Mouse (Mus musculus) heart, embryonic 14.5 days (tissue): Measurements from ENCODE around the gene Gse1. TPM values are rescaled to one million over a fixed set of nuclear protein-coding genes. Genes with fewer than 3 reads are reported as not detected.

ENCODE experiments used
- ATAC-seq: fragments of 200-750 bp; cut with Nextera tagmentation; 2 replicates; pipeline ENCODE4 v1.8.0; 2017; ENCODE audit warnings: low read depth, moderate TSS enrichment; ENCODE audit not compliant: insufficient number of reproducible peaks, insufficient read depth, low FRiP score
- H3K27ac ChIP-seq, 2 experiments: fragments of 200-500 bp in 1 of 2; fragments of 300-500 bp in 1 of 2; sonication (generic) in 1 of 2; replicated peaks in 1 of 2; 2 replicates each; pipeline ENCODE4 v1.5.1; 2012 to 2014; ENCODE audit warnings: low read depth in 2 of 2, low read length in 2 of 2, control low read depth in 1 of 2, mild to moderate bottlenecking in 1 of 2, mixed read lengths in 1 of 2; ENCODE audit not compliant: control insufficient read depth in 1 of 2, insufficient read depth in 1 of 2
- H3K27me3 ChIP-seq: fragments of 300-500 bp; sonication (generic); 2 replicates; pipeline ENCODE4 v1.6.1; 2014; ENCODE audit warnings: mild to moderate bottlenecking, low read length, control low read depth; ENCODE audit not compliant: control insufficient read depth, insufficient read depth
- H3K36me3 ChIP-seq: fragments of 300-500 bp; sonication (generic); 2 replicates; pipeline ENCODE4 v1.6.1; 2014; ENCODE audit warnings: mild to moderate bottlenecking, control low read depth, low read length, mixed read lengths; ENCODE audit not compliant: control insufficient read depth, insufficient read depth
- H3K4me1 ChIP-seq, 2 experiments: fragments of 200-500 bp in 1 of 2; fragments of 300-500 bp in 1 of 2; sonication (generic) in 1 of 2; 2 replicates each; pipeline ENCODE4 v1.6.1; 2012 to 2014; ENCODE audit warnings: low read length in 2 of 2, control low read depth in 1 of 2, mixed read lengths in 1 of 2; ENCODE audit not compliant: control insufficient read depth in 2 of 2, insufficient read depth in 2 of 2
- H3K4me2 ChIP-seq: fragments of 300-500 bp; sonication (generic); 2 replicates; pipeline ENCODE4 v1.6.1; 2014; ENCODE audit warnings: mild to moderate bottlenecking, low read length
- H3K4me3 ChIP-seq, 2 experiments: fragments of 200-500 bp in 1 of 2; fragments of 300-500 bp in 1 of 2; sonication (generic) in 1 of 2; 2 replicates each; pipeline ENCODE4 v1.5.1; 2012 to 2014; ENCODE audit warnings: low read length in 2 of 2, mild to moderate bottlenecking in 2 of 2, control low read depth in 1 of 2, low read depth in 1 of 2, moderate library complexity in 1 of 2; ENCODE audit not compliant: control insufficient read depth in 1 of 2, insufficient read depth in 1 of 2
- H3K9ac ChIP-seq: fragments of 300-500 bp; sonication (generic); 2 replicates; pipeline ENCODE4 v1.6.1; 2014; ENCODE audit warnings: mild to moderate bottlenecking, low read length
- H3K9me3 ChIP-seq: fragments of 300-500 bp; sonication (generic); 2 replicates; pipeline ENCODE4 v1.6.1; 2016; ENCODE audit warnings: low read length, control low read depth; ENCODE audit not compliant: control insufficient read depth
- WGBS: fragments of 180-500 bp; shearing (Covaris S2); extraction: QIAGEN DNeasy Blood & Tissue Kit; methylation state at CpG from one replicate; pipeline ENCODE4 v1.1.7; 2014; 5-methylcytosine and 5-hydroxymethylcytosine counted together
- microRNA-seq: library from miRNA; unstranded; fragments of <30 nt; microRNA quantifications from one replicate; pipeline ENCODE4, GENCODE M21; 2016
- polyA plus RNA-seq: library from polyadenylated mRNA; unstranded; fragments of >200 nt; fragmentation: Nextera tagmentation; extraction: Ambion mirVana; gene quantifications from 2 replicates; pipeline ENCODE4 v1.2.1, GENCODE M21; 2014

Gse1 gene
- polyA plus RNA-seq, 1 experiment from 2014 or later = 12.2 TPM

GRCm38 (mm10) chr8:120622161-120622560 is 393.9 kb downstream of the Gse1 start:
- Histone ChIP-seq H3K36me3 (no peaks in the 10 kb centered on the region), H3K9ac (peak overlapping the region; percentile 19; the same call in 1 of the 2 replicates), H3K4me2 (peak overlapping the region; percentile 20; the same call in 1 of the 2 replicates), H3K9me3 (no peaks in the 10 kb centered on the region), H3K27ac (no peak overlapping the region), H3K27me3 (no peaks in the 10 kb centered on the region), H3K4me1 (peaks cover 20 to 21% of the 10 kb centered on the region in 2 experiments), H3K4me3 (no peak overlapping the region)
- WGBS = 47% methylated on average over 14 of the region's 14 CpGs
- no peak for ATAC-seq

- ATAC-seq = no peak
- H3K27me3 ChIP-seq = no peaks in the 10 kb centered on the region
- H3K36me3 ChIP-seq = no peaks in the 10 kb centered on the region
- H3K27ac ChIP-seq = no peak overlapping the region
- 50% methylated on average over 2 of the region's 2 CpGs for WGBS
- H3K9ac ChIP-seq = no peak overlapping the region
- no peak overlapping the region for H3K4me3 ChIP-seq
- no peaks in the 10 kb centered on the region for H3K9me3 ChIP-seq
- H3K4me1 ChIP-seq = peaks cover 20 to 21% of the 10 kb centered on the region in 2 experiments
- no peak overlapping the region for H3K4me2 ChIP-seq
These were observed 395.4 kb downstream of the Gse1 start for GRCm38 (mm10) chr8:120623608-120624007.

- H3K27me3 ChIP-seq = no peaks in the 10 kb centered on the region
- no peak overlapping the region for H3K4me2 ChIP-seq
- no peak overlapping the region for H3K27ac ChIP-seq
- no peak for ATAC-seq
- no peaks in the 10 kb centered on the region for H3K9me3 ChIP-seq
- H3K36me3 ChIP-seq = no peaks in the 10 kb centered on the region
- H3K9ac ChIP-seq = no peak overlapping the region
- H3K4me1 ChIP-seq = peaks cover 7 to 10% of the 10 kb centered on the region in 2 experiments
- H3K4me3 ChIP-seq = no peak overlapping the region
- 74% methylated on average over 11 of the region's 11 CpGs for WGBS
These were observed 398.2 kb downstream of the Gse1 start for GRCm38 (mm10) chr8:120626461-120626860.

- H3K27ac ChIP-seq = no peak overlapping the region
- H3K36me3 ChIP-seq = no peaks in the 10 kb centered on the region
- ATAC-seq = no peak
- no peaks in the 10 kb centered on the region for H3K27me3 ChIP-seq
- no peak overlapping the region for H3K4me2 ChIP-seq
- no peak overlapping the region for H3K9ac ChIP-seq
- H3K9me3 ChIP-seq = no peaks in the 10 kb centered on the region
- H3K4me1 ChIP-seq = peaks cover 0 to 5% of the 10 kb centered on the region in 2 experiments; a peak in 1 of 4 replicates
- no peak overlapping the region for H3K4me3 ChIP-seq
- WGBS = 78% methylated on average over 5 of the region's 5 CpGs
These were observed 399.0 kb downstream of the Gse1 start for GRCm38 (mm10) chr8:120627298-120627697.

GRCm38 (mm10) chr8:120630031-120630430 is 401.8 kb downstream of the Gse1 start:
- no peak overlapping the region for H3K9ac ChIP-seq
- H3K4me1 ChIP-seq = peaks cover 5 to 10% of the 10 kb centered on the region in 2 experiments; a peak in 2 of 4 replicates
- WGBS = 38% methylated on average over 5 of the region's 5 CpGs
- H3K36me3 ChIP-seq = no peaks in the 10 kb centered on the region
- H3K4me3 ChIP-seq = no peak overlapping the region
- peaks cover 8% of the 10 kb centered on the region; the same call in 1 of the 2 replicates for H3K27me3 ChIP-seq
- H3K4me2 ChIP-seq = no peak overlapping the region
- H3K27ac ChIP-seq = no peak overlapping the region
- ATAC-seq = no peak
- H3K9me3 ChIP-seq = no peaks in the 10 kb centered on the region

- no peak overlapping the region for H3K4me2 ChIP-seq
- no peak overlapping the region for H3K4me3 ChIP-seq
- no peak overlapping the region for H3K9ac ChIP-seq
- 44% methylated on average over 6 of the region's 6 CpGs for whole genome bisulfite sequencing
- H3K9me3 ChIP-seq = no peaks in the 10 kb centered on the region
- no peak overlapping the region for H3K27ac ChIP-seq
- H3K27me3 ChIP-seq = peaks cover 13% of the 10 kb centered on the region; the same call in 1 of the 2 replicates
- ATAC-seq = no peak
- H3K36me3 ChIP-seq = no peaks in the 10 kb centered on the region
- peaks cover 5 to 10% of the 10 kb centered on the region in 2 experiments; a peak in 2 of 4 replicates for H3K4me1 ChIP-seq
These were observed 402.6 kb downstream of the Gse1 start for GRCm38 (mm10) chr8:120630848-120631247.

Small RNA genes within 50 kb of the gene (microRNA-seq; reads per million reads assigned to microRNA genes)
- gene Gm22715 (not detected), gene Mir7687 (0.84 reads per million)

Other genes starting within 250 kb of the Gse1 start
- gene Crispld2, start 236.0 kb upstream of the Gse1 start, polyA plus RNA-seq = 1.2 and 1.8 TPM in 2 replicates
- 29.7 and 32.6 TPM in 2 replicates for gene Zdhhc7, start 127.0 kb upstream of the Gse1 start, polyA plus RNA-seq
- 9.2 and 11.3 TPM in 2 replicates for gene 6430548M08Rik, start 114.3 kb upstream of the Gse1 start, polyA plus RNA-seq
- gene Fam92b, start 51.0 kb upstream of the Gse1 start, polyA plus RNA-seq = not detected in 2 replicates